Mouse (Mus musculus) liver, embryonic 15.5 days (tissue): ENCODE data around the gene Mrpl23. TPM values are rescaled to one million over a fixed set of nuclear protein-coding genes. Genes with fewer than 3 reads are reported as not detected.

ENCODE experiments used
- ATAC-seq: fragments of 200-750 bp; cut with Nextera tagmentation; 2 replicates; pipeline ENCODE4 v1.8.0; 2017; ENCODE audit warnings: moderate number of reproducible peaks, mild to moderate bottlenecking, moderate library complexity; ENCODE audit not compliant: insufficient read depth
- H3K27ac ChIP-seq: fragments of 300-500 bp; sonication (generic); replicated peaks from 2 replicates; pipeline ENCODE4 v1.5.1; 2015; ENCODE audit warnings: mild to moderate bottlenecking, inconsistent platforms
- H3K27me3 ChIP-seq: fragments of 300-500 bp; sonication (generic); 2 replicates; pipeline ENCODE4 v1.6.1; 2015; ENCODE audit warnings: mild to moderate bottlenecking, inconsistent platforms
- H3K36me3 ChIP-seq: fragments of 300-500 bp; sonication (generic); replicated peaks from 2 replicates; pipeline ENCODE4 v1.6.1; 2015; ENCODE audit warnings: moderate library complexity, mild to moderate bottlenecking, inconsistent platforms
- H3K4me1 ChIP-seq: fragments of 300-500 bp; sonication (generic); replicated peaks from 2 replicates; pipeline ENCODE4 v1.6.1; 2015; ENCODE audit warnings: inconsistent platforms
- H3K4me2 ChIP-seq: fragments of 300-500 bp; sonication (generic); 2 replicates; pipeline ENCODE4 v1.6.1; 2015; ENCODE audit warnings: moderate library complexity, mild to moderate bottlenecking, inconsistent platforms
- H3K4me3 ChIP-seq: fragments of 300-500 bp; sonication (generic); replicated peaks from 2 replicates; pipeline ENCODE4 v1.5.1; 2015; ENCODE audit warnings: mild to moderate bottlenecking, inconsistent platforms
- H3K9ac ChIP-seq: fragments of 300-500 bp; sonication (generic); 2 replicates; pipeline ENCODE4 v1.6.1; 2015; ENCODE audit warnings: moderate library complexity, mild to moderate bottlenecking, inconsistent platforms
- H3K9me3 ChIP-seq: fragments of 300-500 bp; sonication (generic); replicated peaks from 2 replicates; pipeline ENCODE4 v1.6.1; 2016; ENCODE audit warnings: inconsistent platforms
- WGBS: fragments of 180-500 bp; shearing (Covaris S2); methylation state at CpG from one replicate; pipeline ENCODE4 v1.1.7; 2015; ENCODE audit warnings: mixed read lengths; ENCODE audit not compliant: insufficient replicate concordance; 5-methylcytosine and 5-hydroxymethylcytosine counted together
- polyA plus RNA-seq: library from polyadenylated mRNA; unstranded; fragments of >200 nt; fragmentation: Nextera tagmentation; extraction: Ambion mirVana; gene quantifications from 2 replicates; pipeline ENCODE4 v1.2.1, GENCODE M21; 2015

Mrpl23 gene
- polyA plus RNA-seq, 1 experiment from 2014 or later, result 11.9 TPM

DNA sequence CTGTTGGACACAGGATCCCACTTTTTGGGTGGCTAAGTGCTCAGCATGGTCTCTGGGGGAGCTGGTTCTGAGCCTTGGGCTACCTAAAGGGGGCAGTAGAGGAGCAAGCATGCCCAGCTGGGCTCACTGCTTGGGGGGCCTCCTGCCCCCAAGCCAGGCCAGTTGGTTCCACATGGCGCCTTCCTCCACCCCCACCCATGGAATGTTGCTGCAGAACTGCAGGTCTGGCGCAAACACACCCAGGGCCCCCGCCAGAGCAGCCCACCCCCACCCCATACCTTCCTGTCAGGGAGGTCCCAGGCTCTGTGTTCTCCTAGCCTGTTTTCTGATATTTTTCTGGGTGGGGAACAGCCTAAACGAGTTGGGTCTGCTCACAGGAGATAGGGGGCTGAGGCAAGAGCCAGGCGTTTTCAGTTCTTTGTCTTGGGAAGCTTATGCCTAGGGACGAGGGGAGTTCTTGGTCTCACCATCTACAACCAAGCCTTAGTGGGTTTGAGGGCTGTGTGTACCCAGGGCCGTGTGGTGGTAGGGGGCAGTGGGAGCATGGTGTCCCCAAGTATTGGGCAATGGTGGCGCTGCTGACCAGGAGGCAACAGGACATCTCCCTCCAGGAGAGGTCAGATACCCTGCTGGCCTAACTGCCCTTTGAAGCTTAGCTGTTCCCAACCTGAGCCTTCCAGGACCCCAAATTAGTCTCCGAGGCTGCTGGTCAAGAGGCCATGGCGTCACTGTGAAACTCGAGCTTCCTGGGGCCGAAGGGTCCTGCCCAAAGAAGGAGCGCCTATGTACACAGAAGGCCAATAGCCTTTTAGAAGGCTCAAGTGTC is 20.3 kb downstream of the Mrpl23 start:
- no peak overlapping the region for H3K4me3 ChIP-seq
- 39% methylated on average over 13 of the region's 13 CpGs for WGBS
- peak overlapping the region; percentile 51 for H3K27ac ChIP-seq
- no peaks in the 10 kb centered on the region for H3K36me3 ChIP-seq
- H3K9ac ChIP-seq, result no peak overlapping the region
- H3K27me3 ChIP-seq, result no peaks in the 10 kb centered on the region
- peak; percentile 32; the same call in 1 of the 2 replicates for ATAC-seq
- peaks cover 24% of the 10 kb centered on the region for H3K4me1 ChIP-seq
- no peaks in the 10 kb centered on the region for H3K9me3 ChIP-seq
- H3K4me2 ChIP-seq, result no peak overlapping the region

GRCm38 (mm10) chr7:142553417-142554335 is 21.2 kb downstream of the Mrpl23 start:
- ATAC-seq, result no peak
- Histone ChIP-seq H3K27me3 (no peaks in the 10 kb centered on the region), H3K4me3 (no peak overlapping the region), H3K4me1 (peaks cover 25% of the 10 kb centered on the region), H3K27ac (peak overlapping the region; percentile 51), H3K9me3 (no peaks in the 10 kb centered on the region), H3K9ac (no peak overlapping the region), H3K4me2 (no peak overlapping the region), H3K36me3 (no peaks in the 10 kb centered on the region)
- WGBS, result 36% methylated on average over 11 of the region's 11 CpGs

GRCm38 (mm10) chr7:142554625-142555024 is 22.1 kb downstream of the Mrpl23 start:
- peaks cover 25% of the 10 kb centered on the region for H3K4me1 ChIP-seq
- H3K27me3 ChIP-seq, result no peaks in the 10 kb centered on the region
- no peaks in the 10 kb centered on the region for H3K36me3 ChIP-seq
- H3K4me2 ChIP-seq, result no peak overlapping the region
- H3K4me3 ChIP-seq, result no peak overlapping the region
- no peak for ATAC-seq
- no peaks in the 10 kb centered on the region for H3K9me3 ChIP-seq
- 52% methylated on average over 1 of the region's 1 CpGs for WGBS
- no peak overlapping the region for H3K9ac ChIP-seq
- H3K27ac ChIP-seq, result peak overlapping the region; percentile 51; the same call in 1 of the 2 replicates

- Histone ChIP-seq H3K27me3 (no peaks in the 10 kb centered on the region), H3K27ac (peak overlapping the region; percentile 33; the same call in 1 of the 2 replicates), H3K4me2 (no peak overlapping the region), H3K36me3 (no peaks in the 10 kb centered on the region), H3K4me1 (peaks cover 25% of the 10 kb centered on the region), H3K4me3 (no peak overlapping the region), H3K9me3 (no peaks in the 10 kb centered on the region), H3K9ac (no peak overlapping the region)
- 68% methylated on average over 8 of the region's 8 CpGs for WGBS
- no peak for ATAC-seq
These were observed 23.0 kb downstream of the Mrpl23 start for GRCm38 (mm10) chr7:142555366-142556088.

- no peak for ATAC-seq
- WGBS, result 55% methylated on average over 2 of the region's 2 CpGs
These were observed 23.6 kb downstream of the Mrpl23 start for GRCm38 (mm10) chr7:142556089-142556476.

DNA sequence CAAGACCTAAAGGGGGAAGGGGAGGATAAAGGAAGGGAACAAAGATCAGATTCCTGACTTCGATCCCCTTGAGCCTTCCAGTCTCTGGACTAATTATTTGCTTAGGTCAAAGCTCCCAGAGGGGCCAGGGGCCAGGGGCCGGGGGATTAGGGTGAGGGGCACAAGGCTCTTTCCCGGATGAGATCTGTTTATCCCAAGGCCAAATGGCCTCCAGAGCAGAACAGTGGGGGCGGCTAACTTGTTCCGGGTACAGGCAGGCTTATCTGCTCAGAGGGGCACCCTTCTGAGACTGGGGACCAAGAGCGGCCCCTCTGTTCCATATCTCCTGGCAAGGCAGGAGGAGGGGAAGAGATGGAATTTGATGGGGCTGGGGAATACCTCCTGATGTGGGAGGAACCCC is 25.2 kb downstream of the Mrpl23 start:
- no peak overlapping the region for H3K9ac ChIP-seq
- 31% methylated on average over 6 of the region's 6 CpGs for WGBS
- 0 out of 2 replicates have a peak overlapping the region, but pooled peaks have one; percentile 45 for H3K27ac ChIP-seq
- no peaks in the 10 kb centered on the region for H3K27me3 ChIP-seq
- H3K36me3 ChIP-seq, result no peaks in the 10 kb centered on the region
- peaks cover 37% of the 10 kb centered on the region for H3K4me1 ChIP-seq
- H3K9me3 ChIP-seq, result no peaks in the 10 kb centered on the region
- H3K4me2 ChIP-seq, result no peak overlapping the region
- no peak for ATAC-seq
- no peak overlapping the region for H3K4me3 ChIP-seq

More at GRCm38 (mm10) chr7:142556089-142556476, 23.6 kb downstream of the Mrpl23 start:
- H3K27me3 ChIP-seq, result no peaks in the 10 kb centered on the region
- H3K4me2 ChIP-seq, result no peak overlapping the region
- no peak overlapping the region for H3K27ac ChIP-seq
- no peaks in the 10 kb centered on the region for H3K9me3 ChIP-seq
- H3K36me3 ChIP-seq, result no peaks in the 10 kb centered on the region
- peaks cover 26% of the 10 kb centered on the region for H3K4me1 ChIP-seq
- H3K9ac ChIP-seq, result no peak overlapping the region
- no peak overlapping the region for H3K4me3 ChIP-seq

DNA sequence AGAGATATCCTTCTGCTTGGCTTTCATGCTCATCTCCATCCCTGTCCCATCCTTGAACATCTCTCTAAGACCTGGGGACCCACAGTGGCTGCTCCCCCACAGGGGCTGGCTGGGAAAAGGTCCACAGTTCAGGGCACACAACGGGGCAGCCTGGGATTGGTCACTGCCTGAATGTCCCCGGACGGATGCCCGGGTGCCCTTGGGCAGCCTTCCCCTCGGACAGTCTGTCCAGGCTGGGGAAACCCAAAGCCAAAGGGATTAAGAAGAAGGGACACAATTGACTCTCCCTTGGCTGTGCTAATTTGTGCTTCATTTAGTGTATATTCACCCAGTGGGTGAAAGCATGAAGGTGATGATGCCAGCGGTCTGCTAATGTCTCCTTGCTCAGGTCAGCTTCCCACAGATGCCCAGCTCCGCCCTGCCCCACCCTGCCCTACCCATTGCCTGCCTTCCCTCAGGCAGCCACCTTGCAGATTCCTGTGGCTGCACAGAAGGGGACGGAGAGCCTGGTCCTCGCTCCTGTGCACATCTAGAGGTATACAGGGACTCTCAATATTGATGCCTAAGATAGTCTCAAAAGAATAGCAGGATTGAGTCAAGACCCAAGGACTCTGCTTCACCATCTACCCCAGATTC is 26.1 kb downstream of the Mrpl23 start:
- ATAC-seq, result no peak
- Histone ChIP-seq H3K9me3 (no peaks in the 10 kb centered on the region), H3K36me3 (no peaks in the 10 kb centered on the region), H3K4me3 (no peak overlapping the region), H3K4me1 (peaks cover 37% of the 10 kb centered on the region), H3K27ac (no peak overlapping the region), H3K9ac (no peak overlapping the region), H3K27me3 (no peaks in the 10 kb centered on the region), H3K4me2 (no peak overlapping the region)
- 79% methylated on average over 9 of the region's 9 CpGs for WGBS

DNA sequence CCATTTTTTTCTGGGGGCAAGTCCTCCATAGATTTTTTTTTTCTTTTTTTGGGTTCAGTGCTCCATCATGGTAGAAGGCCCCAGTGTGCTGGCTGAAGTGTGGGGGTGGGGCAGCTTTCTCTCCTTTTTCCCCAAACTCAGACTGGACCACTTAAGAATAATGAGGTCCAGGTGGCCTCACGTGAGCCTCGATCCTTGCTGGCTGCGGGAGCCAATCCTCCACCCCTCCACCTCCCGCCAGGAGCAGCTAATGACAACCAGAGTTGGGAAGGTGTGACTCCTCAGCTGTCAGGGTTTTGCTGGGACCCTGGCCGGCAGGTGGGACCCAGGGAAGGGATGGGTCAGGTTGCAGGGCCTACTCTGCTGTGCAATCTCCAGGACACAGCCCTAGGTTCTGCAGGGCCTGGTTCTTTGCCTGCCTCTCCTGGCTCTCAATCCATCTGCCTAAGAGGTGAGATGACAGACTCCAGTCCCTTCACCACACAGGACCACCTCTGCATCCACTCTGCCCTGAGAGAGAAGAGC is 27.2 kb downstream of the Mrpl23 start:
- no peak overlapping the region for H3K9ac ChIP-seq
- H3K9me3 ChIP-seq, result no peaks in the 10 kb centered on the region
- H3K4me2 ChIP-seq, result no peak overlapping the region
- no peak for ATAC-seq
- no peaks in the 10 kb centered on the region for H3K27me3 ChIP-seq
- H3K36me3 ChIP-seq, result no peaks in the 10 kb centered on the region
- WGBS, result 56% methylated on average over 5 of the region's 5 CpGs
- peaks cover 27% of the 10 kb centered on the region for H3K4me1 ChIP-seq
- no peak overlapping the region for H3K4me3 ChIP-seq
- 0 out of 2 replicates have a peak overlapping the region, but pooled peaks have one; percentile 45 for H3K27ac ChIP-seq

DNA sequence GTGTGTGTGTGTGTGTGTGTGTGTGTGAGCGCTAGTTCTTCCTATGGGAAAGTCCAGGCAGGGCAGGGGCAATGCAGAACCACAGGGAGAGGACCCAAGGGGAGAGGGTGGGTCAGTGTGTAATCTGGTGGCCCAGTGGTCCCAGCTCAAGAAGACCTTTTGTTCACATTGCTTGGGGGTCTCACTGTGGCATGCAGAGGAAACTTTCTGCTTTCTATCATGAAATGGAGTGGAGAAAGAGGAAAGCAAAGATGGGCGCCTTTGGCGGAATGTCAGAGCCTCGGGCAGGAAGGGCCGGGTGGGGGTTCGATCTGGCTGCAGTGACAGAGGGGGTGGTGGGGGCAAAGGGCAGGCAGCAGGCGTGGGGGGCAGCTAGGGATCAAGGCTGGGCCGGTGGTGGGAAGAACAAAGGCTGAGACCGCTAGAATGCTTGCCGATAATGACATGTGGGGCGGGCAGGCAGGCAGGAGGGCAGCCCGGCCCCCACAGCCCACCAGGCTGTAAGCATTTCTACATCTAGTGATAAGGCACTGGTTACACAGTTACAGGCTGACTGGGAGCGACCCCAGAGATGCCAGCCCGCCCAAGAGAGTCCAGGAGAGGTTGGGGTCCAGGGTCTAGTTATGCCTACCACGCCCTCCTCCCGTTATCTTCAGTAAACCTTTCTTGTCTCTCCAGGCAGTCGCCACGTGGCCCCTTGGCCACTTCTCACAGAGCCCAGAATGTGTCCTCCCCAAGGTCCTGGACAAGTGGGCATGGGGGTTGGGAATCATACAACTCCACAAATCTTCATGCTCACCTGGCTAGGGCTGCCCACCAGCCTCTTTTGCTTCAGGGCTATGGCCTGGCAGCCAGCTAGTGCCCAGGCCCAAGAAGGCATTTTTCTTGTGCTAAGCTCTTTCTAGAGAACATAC is 28.7 kb downstream of the Mrpl23 start:
- Histone ChIP-seq H3K9me3 (no peaks in the 10 kb centered on the region), H3K36me3 (no peaks in the 10 kb centered on the region), H3K27me3 (no peaks in the 10 kb centered on the region), H3K9ac (no peak overlapping the region), H3K4me2 (no peak overlapping the region), H3K27ac (peak overlapping the region; percentile 74), H3K4me1 (peaks cover 41% of the 10 kb centered on the region), H3K4me3 (no peak overlapping the region)
- WGBS, result 38% methylated on average over 18 of the region's 18 CpGs
- peak; percentile 79 for ATAC-seq
